Mouse (Mus musculus) midbrain, embryonic 12.5 days (tissue): Measurements from ENCODE around the gene Brix1. TPM values are rescaled to one million over a fixed set of nuclear protein-coding genes. Genes with fewer than 3 reads are reported as not detected.
A peak's percentile ranks its signal among the peaks of the same experiment; 100 is the strongest.

Experiments used
- ATAC-seq: fragments of 200-750 bp; cut with Nextera tagmentation; 2 replicates; pipeline ENCODE4 v1.8.0; 2017; ENCODE audit warnings: low read depth, moderate TSS enrichment, moderate library complexity; ENCODE audit not compliant: low FRiP score
- H3K27ac ChIP-seq: fragments of 300-500 bp; sonication (generic); replicated peaks from 2 replicates; pipeline ENCODE4 v1.5.1; 2016; ENCODE audit warnings: mild to moderate bottlenecking
- H3K27me3 ChIP-seq: fragments of 300-500 bp; sonication (generic); 2 replicates; pipeline ENCODE4 v1.6.1; 2016; ENCODE audit warnings: mild to moderate bottlenecking
- H3K36me3 ChIP-seq: fragments of 300-500 bp; sonication (generic); 2 replicates; pipeline ENCODE4 v1.6.1; 2016
- H3K4me1 ChIP-seq: fragments of 300-500 bp; sonication (generic); 2 replicates; pipeline ENCODE4 v1.6.1; 2016
- H3K4me2 ChIP-seq: fragments of 300-500 bp; sonication (generic); replicated peaks from 2 replicates; pipeline ENCODE4 v1.6.1; 2016; ENCODE audit warnings: mild to moderate bottlenecking, moderate library complexity
- H3K4me3 ChIP-seq: fragments of 300-500 bp; sonication (generic); 2 replicates; pipeline ENCODE4 v1.5.1; 2016; ENCODE audit warnings: mild to moderate bottlenecking
- H3K9ac ChIP-seq: fragments of 300-500 bp; sonication (generic); replicated peaks from 2 replicates; pipeline ENCODE4 v1.6.1; 2016; ENCODE audit warnings: mild to moderate bottlenecking, moderate library complexity
- H3K9me3 ChIP-seq: fragments of 300-500 bp; sonication (generic); 2 replicates; pipeline ENCODE4 v1.6.1; 2016; ENCODE audit warnings: mild to moderate bottlenecking
- WGBS: fragments of 180-500 bp; shearing (Covaris S2); methylation state at CpG from one replicate; pipeline ENCODE4 v1.1.7; 2016; 5-methylcytosine and 5-hydroxymethylcytosine counted together
- polyA plus RNA-seq: library from polyadenylated mRNA; unstranded; fragments of >200 nt; fragmentation: Nextera tagmentation; extraction: Ambion mirVana; gene quantifications from 2 replicates; pipeline ENCODE4 v1.2.1, GENCODE M21; 2016

Brix1 gene
- polyA plus RNA-seq, 1 experiment from 2014 or later, result 119 TPM

GRCm38 (mm10) chr15:10490101-10490500, 4.4 kb upstream of the Brix1 start:
- Histone ChIP-seq H3K36me3 (peaks cover 29% of the 10 kb centered on the region), H3K27ac (no peak overlapping the region)
- 92% methylated on average over 5 of the region's 5 CpGs for WGBS

DNA sequence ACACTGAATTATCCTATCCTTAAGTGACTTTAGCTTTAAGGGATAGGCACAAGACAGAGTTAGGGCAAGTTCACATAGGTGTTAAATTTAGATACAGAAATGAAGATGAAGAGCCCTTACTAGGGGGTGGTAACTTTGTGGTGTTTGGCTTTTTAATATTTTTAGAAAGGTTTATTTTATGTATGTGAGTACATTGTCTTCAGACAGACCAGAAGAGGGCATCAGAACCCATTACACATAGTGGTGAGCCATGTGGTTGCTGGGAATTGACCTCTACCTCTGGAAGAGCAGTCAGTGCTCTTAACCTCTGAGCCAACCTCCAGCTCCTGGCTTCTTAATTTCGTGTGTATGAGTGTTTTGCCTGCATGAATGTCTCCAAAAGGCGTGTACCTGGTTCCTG, 1.5 kb upstream of the Brix1 start:
- no peak overlapping the region for H3K9ac ChIP-seq
- H3K36me3 ChIP-seq, result peaks cover 24% of the 10 kb centered on the region
- 71% methylated on average over 2 of the region's 2 CpGs for WGBS
- H3K9me3 ChIP-seq, result no peaks in the 10 kb centered on the region
- no peak for ATAC-seq
- H3K27ac ChIP-seq, result no peak overlapping the region
- peaks cover 18% of the 10 kb centered on the region for H3K4me1 ChIP-seq
- H3K4me3 ChIP-seq, result peak overlapping the region; percentile 86; the same call in 1 of the 2 replicates
- H3K4me2 ChIP-seq, result peak overlapping the region; percentile 80
- no peaks in the 10 kb centered on the region for H3K27me3 ChIP-seq

More at GRCm38 (mm10) chr15:10490101-10490500, 4.4 kb upstream of the Brix1 start:
- peaks cover 9% of the 10 kb centered on the region for H3K4me1 ChIP-seq
- no peak overlapping the region for H3K9ac ChIP-seq
- no peaks in the 10 kb centered on the region for H3K27me3 ChIP-seq
- no peak for ATAC-seq
- H3K4me3 ChIP-seq, result no peak overlapping the region
- no peaks in the 10 kb centered on the region for H3K9me3 ChIP-seq
- H3K4me2 ChIP-seq, result no peak overlapping the region

DNA sequence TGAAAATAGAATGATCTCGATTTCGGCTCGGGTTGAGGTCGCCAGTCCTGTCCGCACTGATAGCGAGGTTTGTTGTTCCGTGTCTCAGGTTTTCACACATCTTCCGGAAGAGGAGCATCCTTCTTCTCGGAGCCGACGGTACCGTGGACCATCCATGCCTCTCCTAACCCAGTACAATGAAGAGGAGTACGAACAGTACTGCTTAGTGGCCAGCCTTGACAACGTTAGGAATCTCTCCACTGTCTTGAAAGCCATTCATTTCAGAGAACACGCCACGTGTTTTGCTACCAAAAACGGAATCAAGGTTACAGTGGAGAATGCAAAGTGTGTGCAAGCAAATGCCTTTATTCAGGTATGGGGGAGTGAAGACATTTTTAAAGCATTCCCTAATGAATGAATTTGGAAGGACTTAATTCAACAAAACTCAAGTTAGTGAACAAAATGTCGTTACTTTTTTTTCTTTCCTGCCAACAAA, 655 bp upstream of the Brix1 start:
- H3K4me2 ChIP-seq, result peak overlapping the region; percentile 80
- ATAC-seq, result peak; percentile 44; the same call in 1 of the 2 replicates
- H3K9ac ChIP-seq, result peak overlapping the region; percentile 83
- H3K4me3 ChIP-seq, result peak overlapping the region; percentile 86
- H3K27ac ChIP-seq, result peak overlapping the region; percentile 60; the same call in 1 of the 2 replicates
- no peaks in the 10 kb centered on the region for H3K27me3 ChIP-seq
- peaks cover 26% of the 10 kb centered on the region for H3K36me3 ChIP-seq
- WGBS, result under 1% methylated on average over 18 of the region's 18 CpGs
- H3K4me1 ChIP-seq, result peaks cover 18% of the 10 kb centered on the region
- H3K9me3 ChIP-seq, result no peaks in the 10 kb centered on the region

GRCm38 (mm10) chr15:10470941-10471340, 14.8 kb downstream of the Brix1 start:
- 15% methylated on average over 3 of the region's 3 CpGs for WGBS

GRCm38 (mm10) chr15:10470151-10470831, 15.5 kb downstream of the Brix1 start, which contains the start of gene Dnajc21:
Gene Dnajc21, minus strand, starts transcription at chr15:10470516.
- H3K4me2 ChIP-seq, result peak within 1 kb of the TSS; percentile 63
- H3K4me3 ChIP-seq, result peak within 1 kb of the TSS; percentile 89
- peaks cover 19% of the 10 kb centered on the region for H3K4me1 ChIP-seq
- H3K9ac ChIP-seq, result peak within 1 kb of the TSS; percentile 84
- no peaks in the 10 kb centered on the region for H3K27me3 ChIP-seq
- H3K27ac ChIP-seq, result peak within 1 kb of the TSS; percentile 85
- H3K9me3 ChIP-seq, result no peaks in the 10 kb centered on the region
- peaks cover 3% of the 10 kb centered on the region for H3K36me3 ChIP-seq
- peak; percentile 98 for ATAC-seq
- WGBS, result 2% methylated on average over 33 of the region's 87 CpGs

More at GRCm38 (mm10) chr15:10470941-10471340, 14.8 kb downstream of the Brix1 start:
- ATAC-seq, result peak; percentile 21; the same call in 1 of the 2 replicates
- no peaks in the 10 kb centered on the region for H3K9me3 ChIP-seq
- no peak overlapping the region for H3K27ac ChIP-seq
- H3K9ac ChIP-seq, result peak overlapping the region; percentile 52
- peak overlapping the region; percentile 63 for H3K4me2 ChIP-seq
- H3K4me1 ChIP-seq, result peaks cover 19% of the 10 kb centered on the region
- peak overlapping the region; percentile 89 for H3K4me3 ChIP-seq
- H3K36me3 ChIP-seq, result peaks cover 10% of the 10 kb centered on the region
- no peaks in the 10 kb centered on the region for H3K27me3 ChIP-seq

- Histone ChIP-seq H3K4me1 (peaks cover 19% of the 10 kb centered on the region), H3K9me3 (no peaks in the 10 kb centered on the region), H3K4me3 (peak overlapping the region; percentile 89), H3K9ac (peak overlapping the region; percentile 84), H3K27ac (peak overlapping the region; percentile 85), H3K4me2 (peak overlapping the region; percentile 63), H3K36me3 (no peaks in the 10 kb centered on the region), H3K27me3 (no peaks in the 10 kb centered on the region)
- under 1% methylated on average over 40 of the region's 40 CpGs for WGBS
- ATAC-seq, result peak; percentile 31
These were observed 16.1 kb downstream of the Brix1 start for GRCm38 (mm10) chr15:10469641-10470150.

DNA sequence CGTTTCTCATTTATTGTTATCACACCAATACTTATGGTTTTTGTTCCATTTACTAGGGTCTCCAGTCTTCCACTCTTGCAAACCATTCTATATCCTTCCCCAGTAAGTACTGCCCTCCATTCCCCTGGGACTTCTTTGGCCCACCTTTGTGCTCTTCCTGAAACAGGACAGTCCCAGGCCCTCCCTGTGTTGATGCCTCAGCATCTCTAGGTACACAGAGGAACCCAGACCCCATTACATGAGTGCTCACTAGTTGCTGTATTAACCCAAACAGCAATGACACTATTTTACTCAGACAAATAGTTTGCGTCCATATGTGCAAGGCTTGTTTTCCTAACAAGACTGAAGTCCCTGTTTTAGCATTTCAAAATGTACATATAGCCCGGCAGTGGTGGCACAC, 17.0 kb downstream of the Brix1 start:
- Histone ChIP-seq H3K4me1 (peaks cover 19% of the 10 kb centered on the region), H3K36me3 (no peaks in the 10 kb centered on the region), H3K9ac (no peak overlapping the region), H3K4me2 (peak overlapping the region; percentile 63; the same call in 1 of the 2 replicates), H3K27me3 (no peaks in the 10 kb centered on the region), H3K4me3 (no peak overlapping the region), H3K9me3 (no peaks in the 10 kb centered on the region), H3K27ac (no peak overlapping the region)
- no peak for ATAC-seq
- 86% methylated on average over 3 of the region's 3 CpGs for WGBS

GRCm38 (mm10) chr15:10464678-10465077, 21.1 kb downstream of the Brix1 start:
- Histone ChIP-seq H3K4me3 (no peak overlapping the region), H3K36me3 (peaks cover 23% of the 10 kb centered on the region), H3K27me3 (no peaks in the 10 kb centered on the region), H3K27ac (no peak overlapping the region), H3K4me2 (no peak overlapping the region), H3K4me1 (peaks cover 15% of the 10 kb centered on the region), H3K9ac (no peak overlapping the region), H3K9me3 (no peaks in the 10 kb centered on the region)
- ATAC-seq, result no peak
- 96% methylated on average over 3 of the region's 3 CpGs for WGBS

DNA sequence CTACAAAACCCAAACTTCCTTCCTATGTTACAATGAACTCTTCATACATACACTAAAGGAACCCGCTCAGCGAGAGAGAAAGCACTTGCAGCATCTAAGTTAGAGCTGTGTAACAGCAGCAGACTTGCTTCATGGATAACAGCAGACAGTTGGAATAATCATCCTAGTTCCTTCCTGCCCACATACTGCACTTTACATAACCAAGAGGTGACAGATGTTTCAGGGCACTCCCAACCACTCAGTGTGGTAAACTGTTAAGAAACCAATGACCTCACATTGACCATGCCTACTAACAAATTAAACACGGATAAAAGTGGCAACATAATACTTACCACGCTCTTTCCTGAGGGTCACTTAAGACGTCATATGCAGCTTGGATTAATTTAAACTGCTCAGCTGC, 22.2 kb downstream of the Brix1 start:
- no peak for ATAC-seq

DNA sequence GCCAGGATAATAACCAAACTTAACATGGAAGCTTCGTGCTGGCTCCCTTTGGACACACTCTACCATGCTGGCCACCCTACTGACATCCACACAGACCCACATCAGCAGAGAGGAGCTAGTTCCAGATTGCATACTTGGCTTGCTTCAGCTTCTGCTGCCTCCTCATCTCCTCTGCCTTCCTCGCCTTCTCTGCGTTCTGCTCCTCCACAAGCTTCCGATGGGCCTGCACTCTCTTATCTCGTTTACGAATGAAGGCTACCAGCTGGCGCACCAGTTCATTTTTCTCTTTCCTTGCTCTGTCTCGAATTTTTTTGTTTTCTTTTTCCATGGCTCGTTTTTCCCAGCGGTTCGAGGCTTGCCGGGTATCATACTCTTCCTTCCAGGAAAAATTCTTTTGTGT, 24.8 kb downstream of the Brix1 start:
- Histone ChIP-seq H3K27ac (no peak overlapping the region), H3K4me3 (no peak overlapping the region), H3K9me3 (no peaks in the 10 kb centered on the region), H3K4me2 (no peak overlapping the region), H3K4me1 (no peaks in the 10 kb centered on the region), H3K36me3 (peaks cover 49% of the 10 kb centered on the region), H3K9ac (no peak overlapping the region), H3K27me3 (no peaks in the 10 kb centered on the region)
- no peak for ATAC-seq
- WGBS, result 94% methylated on average over 12 of the region's 12 CpGs

More for the DNA sequence above, 22.2 kb downstream of the Brix1 start:
- Histone ChIP-seq H3K36me3 (peaks cover 32% of the 10 kb centered on the region), H3K4me3 (no peak overlapping the region), H3K9me3 (no peaks in the 10 kb centered on the region), H3K4me1 (peaks cover 6% of the 10 kb centered on the region), H3K9ac (no peak overlapping the region), H3K27me3 (no peaks in the 10 kb centered on the region), H3K27ac (no peak overlapping the region), H3K4me2 (no peak overlapping the region)
- 89% methylated on average over 5 of the region's 5 CpGs for WGBS

DNA sequence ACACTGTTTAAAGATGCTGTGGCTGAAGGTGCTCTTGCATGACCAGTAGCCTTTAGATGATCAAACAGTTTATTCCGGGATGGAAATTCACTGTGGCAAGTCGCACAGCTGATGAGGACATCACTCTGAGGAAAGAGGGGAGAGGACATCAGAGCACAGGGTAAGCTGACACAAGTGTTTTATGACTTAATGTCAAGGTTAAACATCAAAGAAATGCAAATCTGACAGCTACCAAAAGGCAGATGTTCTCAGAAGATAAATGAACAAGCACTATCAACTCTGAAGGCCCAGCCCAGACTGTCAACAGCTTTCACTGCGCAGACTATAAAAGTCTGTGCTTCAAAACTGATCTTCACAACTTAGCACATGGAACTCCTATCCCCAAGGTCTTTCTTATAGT, 38.6 kb downstream of the Brix1 start:
- H3K9ac ChIP-seq, result no peak overlapping the region
- H3K36me3 ChIP-seq, result peaks cover 44% of the 10 kb centered on the region
- no peak overlapping the region for H3K27ac ChIP-seq
- no peak overlapping the region for H3K4me2 ChIP-seq
- no peak for ATAC-seq
- no peaks in the 10 kb centered on the region for H3K9me3 ChIP-seq
- H3K27me3 ChIP-seq, result no peaks in the 10 kb centered on the region
- WGBS, result 81% methylated on average over 3 of the region's 3 CpGs
- H3K4me1 ChIP-seq, result no peaks in the 10 kb centered on the region
- no peak overlapping the region for H3K4me3 ChIP-seq

DNA sequence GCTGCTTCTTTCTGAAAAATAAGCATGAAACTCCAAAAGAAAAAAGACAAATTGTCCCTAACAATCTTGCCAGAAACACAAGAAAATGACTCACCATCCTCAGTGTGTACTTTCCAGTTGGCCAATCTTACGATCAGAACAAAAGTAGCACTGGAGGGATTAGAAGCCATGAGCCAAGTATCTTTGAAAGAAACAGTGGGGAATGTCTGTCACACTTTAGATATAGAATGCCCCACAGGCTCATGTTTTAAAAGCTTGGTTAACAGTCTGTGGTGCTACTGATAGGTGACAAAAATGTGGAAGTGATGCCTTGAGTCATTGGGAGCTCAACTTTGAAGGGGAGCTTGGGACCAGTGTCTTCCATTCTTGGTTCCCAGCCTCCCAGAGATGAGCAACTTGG, 43.5 kb downstream of the Brix1 start:
- ATAC-seq, result no peak
- Histone ChIP-seq H3K27me3 (no peaks in the 10 kb centered on the region), H3K4me2 (no peak overlapping the region), H3K4me3 (no peak overlapping the region), H3K36me3 (peaks cover 27% of the 10 kb centered on the region), H3K9me3 (no peaks in the 10 kb centered on the region), H3K27ac (no peak overlapping the region), H3K4me1 (no peaks in the 10 kb centered on the region), H3K9ac (no peak overlapping the region)
- WGBS, result 72% methylated on average over 1 of the region's 1 CpGs
